Mouse (Mus musculus): ENCODE results near the gene Fbxl13. TPM values are rescaled to one million over a fixed set of nuclear protein-coding genes. Genes with fewer than 3 reads are reported as not detected.

Fbxl13 gene
- total RNA-seq, 4 experiments from 2014 or later, result 0.23 to 0.70 (median 0.32) TPM

DNA sequence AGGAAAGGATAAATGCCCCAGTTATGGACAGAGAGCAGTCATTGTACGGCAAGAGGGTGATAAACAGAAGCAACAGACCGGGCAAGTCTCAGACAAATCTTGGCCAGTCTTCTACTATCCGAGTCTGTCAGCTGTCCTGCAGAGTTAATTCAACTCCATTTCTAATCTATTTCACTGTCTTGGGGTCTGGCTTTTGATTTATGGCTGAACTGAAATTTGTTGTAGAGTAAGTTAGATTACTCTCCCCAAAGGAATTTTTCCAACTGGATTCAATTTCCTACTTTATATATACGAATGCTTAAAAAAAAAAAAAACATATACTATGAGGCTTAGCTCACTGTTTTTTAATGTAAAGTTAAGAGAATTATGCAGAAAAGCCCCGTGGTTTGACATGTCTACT is 158.6 kb downstream of the Fbxl13 start:
- no peak for DNase-seq (ENCODE audit: low spot score in 2 of 2)

DNA sequence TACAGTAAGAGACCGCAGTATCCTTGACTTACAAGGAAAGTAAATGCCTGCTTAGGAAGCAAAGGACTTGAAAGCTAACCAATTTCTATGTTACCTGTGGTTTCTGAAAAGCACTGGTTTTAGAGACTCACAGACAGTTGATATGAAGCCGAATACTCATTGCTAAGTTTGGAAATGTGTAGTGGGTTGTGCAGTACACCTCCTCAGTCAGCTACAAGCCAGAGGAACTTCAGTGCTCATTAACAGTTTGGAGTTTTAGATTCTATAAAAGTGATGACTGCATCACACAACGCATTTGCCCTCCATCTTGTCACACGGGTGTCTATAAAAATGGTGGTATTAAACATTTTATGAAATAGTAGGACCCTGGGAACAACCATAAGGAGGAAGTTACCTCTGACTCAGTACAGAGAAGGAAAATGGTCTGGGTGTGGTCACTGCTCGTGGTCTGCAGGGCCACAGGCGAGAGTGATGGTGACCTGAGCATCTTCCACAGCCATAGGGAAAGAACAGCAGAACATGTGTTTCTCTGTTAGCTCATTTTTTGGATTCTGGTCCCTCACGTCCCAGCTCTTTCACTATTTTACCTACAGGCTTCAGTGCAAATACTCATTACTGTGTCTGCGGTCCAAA is 160.1 kb downstream of the Fbxl13 start:
- no peak for DNase-seq (ENCODE audit: low spot score in 2 of 2)

DNA sequence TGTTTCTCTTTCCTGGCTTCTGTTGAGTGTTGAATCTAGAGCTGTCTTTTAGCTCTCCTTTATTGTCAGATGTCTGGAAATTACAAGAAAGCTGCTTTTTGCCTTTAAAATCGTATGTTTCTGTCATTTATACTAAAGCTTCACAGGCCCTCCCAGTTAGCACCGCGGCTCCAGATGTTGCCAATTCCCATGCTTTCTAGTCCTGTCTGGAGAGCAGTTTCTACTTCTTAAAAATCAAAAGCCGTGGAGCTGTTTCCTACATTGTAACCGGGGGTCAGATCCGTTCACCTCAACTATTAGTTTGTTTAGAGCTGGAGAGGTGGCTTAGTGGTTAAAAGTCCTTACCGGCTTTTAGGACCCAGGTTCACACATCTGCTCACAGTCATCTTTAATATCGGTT is 162.2 kb downstream of the Fbxl13 start:
- no peak for DNase-seq (ENCODE audit: low spot score in 2 of 2)

DNA sequence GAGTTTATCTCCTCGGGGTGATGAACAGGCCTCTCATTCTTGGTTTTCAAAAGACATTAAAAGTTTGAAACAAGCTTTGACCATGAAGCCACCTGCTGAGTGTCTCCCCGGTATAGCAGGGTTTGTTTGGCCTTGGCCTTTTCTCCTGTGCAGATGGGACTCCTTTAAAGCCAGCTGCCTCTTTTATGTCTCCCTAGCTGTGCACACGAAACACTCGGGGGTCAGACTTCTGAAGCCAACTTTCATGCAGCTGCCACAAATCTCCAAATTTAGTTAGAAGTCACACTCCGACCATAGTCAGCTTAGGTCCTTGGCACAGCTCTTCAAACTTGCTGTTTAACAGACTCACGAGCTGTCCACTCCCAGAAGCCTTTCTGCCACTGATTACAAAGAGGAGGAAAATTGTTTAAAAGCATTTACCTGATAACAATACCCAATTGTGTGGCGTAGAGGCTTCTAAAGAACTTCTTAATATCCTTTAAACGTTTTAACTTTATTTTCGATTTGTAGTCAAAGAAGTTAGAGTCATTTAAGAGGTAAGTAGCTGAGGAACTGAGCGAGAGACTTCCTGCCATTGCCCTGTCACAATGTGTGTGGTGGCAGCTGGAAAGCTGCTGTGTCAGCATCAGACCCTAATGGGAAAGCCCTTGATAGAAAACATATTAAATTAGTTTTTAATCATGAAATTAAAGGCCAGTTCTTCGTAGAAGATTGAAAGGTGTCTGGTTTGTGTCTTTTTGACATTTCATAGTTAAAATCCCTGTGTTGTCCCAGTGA is 162.8 kb downstream of the Fbxl13 start:
- DNase-seq (ENCODE audit: low spot score in 2 of 2), result no peak

DNA sequence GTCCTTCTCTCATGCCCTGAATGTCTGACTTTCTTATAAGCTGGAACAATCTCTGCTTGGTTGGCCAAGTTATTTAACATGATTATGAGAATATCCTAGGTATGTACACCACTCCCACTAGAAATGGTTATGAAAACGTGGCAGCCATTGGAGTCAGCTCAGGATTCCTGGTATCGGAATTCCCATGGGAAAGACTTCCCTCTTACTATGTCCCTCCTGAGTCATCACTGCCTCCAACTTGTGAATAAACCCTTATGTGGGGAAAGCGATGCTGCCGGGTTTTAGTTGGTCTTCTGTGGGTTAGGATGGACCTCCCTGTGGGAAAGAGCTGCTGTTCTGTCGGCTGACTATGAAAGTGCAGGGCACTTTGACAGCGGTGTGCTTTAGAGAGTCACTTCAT is 163.9 kb downstream of the Fbxl13 start:
- DNase-seq (ENCODE audit: low spot score in 2 of 2), result no peak

DNA sequence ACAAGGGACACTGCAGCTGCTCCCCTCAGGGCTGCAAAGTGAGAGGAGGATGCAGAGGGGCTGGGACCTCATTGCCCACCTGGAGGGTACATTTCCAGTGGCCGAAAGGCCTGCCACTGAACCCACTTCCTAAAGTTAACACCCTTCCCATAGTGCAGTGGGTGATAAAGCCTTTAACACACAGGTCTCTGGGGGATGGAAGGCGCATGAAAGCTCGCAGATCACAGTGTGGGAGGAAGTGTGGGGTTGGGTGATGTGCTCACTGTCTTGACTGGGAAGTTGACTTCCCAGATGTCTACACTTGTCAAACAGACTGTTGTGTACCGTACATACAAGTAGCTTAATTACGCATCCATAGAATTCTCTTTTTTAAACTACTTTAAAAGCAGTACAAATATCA is 165.7 kb downstream of the Fbxl13 start:
- DNase-seq (ENCODE audit: low spot score in 2 of 2), result no peak

DNA sequence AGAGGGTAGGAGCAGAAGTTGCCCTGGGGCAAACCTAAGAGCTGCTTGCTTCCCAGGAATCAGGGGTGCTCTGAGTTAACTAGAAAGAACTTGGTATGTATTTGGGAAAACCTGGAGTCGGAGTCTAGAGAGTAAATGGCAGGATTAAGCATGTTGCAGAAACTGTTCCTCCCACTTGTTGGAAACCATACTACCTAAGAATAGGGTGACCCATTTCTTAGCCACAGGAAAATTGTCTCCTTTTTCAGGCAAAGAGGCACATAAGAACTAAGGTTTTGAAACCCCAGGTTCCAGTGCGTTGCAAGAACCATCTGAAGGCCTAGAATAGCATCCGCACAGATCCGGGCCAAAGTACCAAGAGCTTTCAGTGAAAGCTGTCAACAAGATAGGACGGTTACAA is 167.0 kb downstream of the Fbxl13 start:
- no peak for DNase-seq (ENCODE audit: low spot score in 2 of 2)

DNA sequence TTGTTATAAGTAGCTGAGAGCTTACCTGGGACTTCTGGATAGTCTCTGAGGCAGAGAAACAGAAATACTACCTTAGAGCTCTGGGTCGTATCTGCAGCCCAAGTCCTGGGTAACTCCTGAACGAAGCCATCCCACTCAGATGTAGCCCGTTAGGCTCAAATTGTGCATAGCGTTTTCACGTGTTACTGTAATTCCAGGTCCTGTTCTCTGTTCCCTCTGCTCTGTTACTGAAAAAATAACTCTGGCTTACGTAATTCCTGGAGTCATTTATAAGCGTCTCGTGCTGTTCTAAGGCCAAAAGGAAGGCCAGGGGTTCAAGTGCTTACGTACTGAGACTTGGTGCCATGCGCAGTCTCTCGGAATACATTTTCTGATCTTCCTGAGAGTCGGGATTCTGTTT is 177.3 kb downstream of the Fbxl13 start:
- DNase-seq (ENCODE audit: low spot score in 2 of 2), result no peak

DNA sequence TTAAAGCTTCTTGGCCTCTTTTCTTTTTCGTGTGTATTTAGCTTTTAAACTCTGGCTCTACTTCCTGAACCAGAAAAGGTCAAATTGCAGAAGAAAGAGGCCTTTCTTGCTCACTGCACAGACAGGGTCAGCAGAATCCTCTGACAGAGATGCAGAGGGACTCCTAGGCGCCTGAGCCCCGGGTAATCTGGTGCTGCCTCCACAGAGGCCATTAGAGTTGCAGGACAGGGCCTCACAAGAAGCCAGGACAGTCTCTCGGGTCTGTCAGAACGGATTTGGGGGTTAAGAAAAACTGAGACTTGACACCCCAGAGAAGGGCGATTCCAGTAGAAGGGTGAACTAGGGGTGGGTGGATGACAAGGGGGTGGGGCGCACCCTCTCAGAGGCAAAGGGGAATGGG is 178.0 kb downstream of the Fbxl13 start:
- DNase-seq (ENCODE audit: low spot score in 2 of 2), result no peak

DNA sequence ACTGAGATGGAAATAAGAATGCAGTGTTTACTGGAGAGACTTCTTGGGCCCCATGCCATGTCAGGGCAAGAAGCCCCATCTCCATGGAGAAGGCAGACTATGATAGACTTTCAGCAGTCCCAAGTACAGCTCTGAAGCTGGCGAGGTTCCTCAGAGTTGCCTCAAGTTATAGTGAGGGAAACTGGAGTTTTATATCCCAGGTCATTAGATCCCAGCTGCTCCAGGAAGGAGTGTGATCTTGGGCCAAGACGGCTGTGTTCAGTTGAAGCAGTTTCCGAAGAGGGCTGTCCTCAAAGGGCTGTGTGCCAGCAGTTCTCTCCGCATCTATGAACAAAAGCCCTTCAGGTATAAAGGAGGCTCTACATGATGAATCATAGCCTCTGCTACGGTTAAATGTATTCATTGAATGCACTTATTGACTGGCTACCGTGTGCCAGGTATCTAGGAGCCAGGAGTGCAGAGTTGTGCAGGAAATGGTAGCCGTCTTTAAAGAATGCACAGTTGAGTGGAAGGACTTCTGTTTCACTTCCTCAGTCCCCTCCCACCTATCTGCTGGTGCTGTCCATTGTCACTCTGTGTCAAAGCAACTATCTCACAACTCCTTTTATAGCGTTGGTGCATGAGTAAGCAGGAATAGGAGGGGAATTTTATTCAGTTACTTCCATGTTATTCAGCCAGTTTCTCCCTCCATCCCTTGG is 204.5 kb downstream of the Fbxl13 start:
- no peak for DNase-seq (ENCODE audit: low spot score in 2 of 2)

DNA sequence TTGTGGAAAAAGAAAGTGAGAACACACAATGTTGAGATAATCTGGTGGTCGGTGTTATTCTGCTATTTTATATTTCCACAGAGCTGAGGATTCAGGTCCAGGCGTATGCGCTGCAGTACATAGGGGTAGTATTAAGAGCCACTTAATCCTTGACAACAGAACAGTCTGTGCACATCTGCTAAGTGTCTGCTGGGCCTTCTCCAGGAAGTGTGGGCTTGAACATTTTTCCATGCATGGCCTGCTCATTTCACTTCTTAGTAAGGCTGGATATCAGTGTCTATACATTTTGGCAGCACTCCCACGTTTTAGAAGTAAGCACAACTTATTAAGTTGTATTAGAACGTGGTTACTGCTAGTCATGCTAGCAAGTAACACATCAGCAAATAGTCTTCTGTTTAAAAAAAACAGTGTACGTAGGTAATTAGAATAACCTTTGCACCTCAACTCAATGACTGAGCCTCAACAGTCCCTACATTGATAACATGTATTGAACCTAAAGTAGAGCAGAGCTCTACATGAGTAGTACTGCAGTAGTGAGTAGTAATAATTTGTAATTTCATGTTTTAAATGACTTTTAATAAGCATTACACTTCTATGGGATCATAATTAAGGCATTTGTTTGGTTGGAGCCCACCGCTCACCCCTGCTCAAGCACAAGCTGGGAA is 205.9 kb downstream of the Fbxl13 start:
- DNase-seq (ENCODE audit: low spot score in 2 of 2), result no peak

DNA sequence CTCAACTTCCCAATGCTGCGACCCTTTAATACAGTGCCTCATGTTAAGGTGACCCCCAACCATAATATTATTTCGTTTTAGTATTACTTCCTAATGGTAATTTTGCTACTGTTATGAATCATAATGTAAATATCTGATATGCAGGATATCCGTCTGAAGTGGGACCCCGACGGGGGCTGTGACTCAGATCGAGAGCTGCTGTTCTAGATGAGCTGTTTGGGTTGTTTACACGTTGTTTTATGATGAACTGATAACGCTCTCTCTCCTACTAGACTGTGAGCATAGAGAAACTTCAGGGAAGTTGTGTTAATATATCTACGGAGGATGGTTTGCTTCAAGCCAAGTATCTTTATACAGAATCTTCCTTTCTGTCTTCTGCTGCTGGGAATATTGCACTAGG is 207.0 kb downstream of the Fbxl13 start:
- DNase-seq (ENCODE audit: low spot score in 2 of 2), result no peak

DNA sequence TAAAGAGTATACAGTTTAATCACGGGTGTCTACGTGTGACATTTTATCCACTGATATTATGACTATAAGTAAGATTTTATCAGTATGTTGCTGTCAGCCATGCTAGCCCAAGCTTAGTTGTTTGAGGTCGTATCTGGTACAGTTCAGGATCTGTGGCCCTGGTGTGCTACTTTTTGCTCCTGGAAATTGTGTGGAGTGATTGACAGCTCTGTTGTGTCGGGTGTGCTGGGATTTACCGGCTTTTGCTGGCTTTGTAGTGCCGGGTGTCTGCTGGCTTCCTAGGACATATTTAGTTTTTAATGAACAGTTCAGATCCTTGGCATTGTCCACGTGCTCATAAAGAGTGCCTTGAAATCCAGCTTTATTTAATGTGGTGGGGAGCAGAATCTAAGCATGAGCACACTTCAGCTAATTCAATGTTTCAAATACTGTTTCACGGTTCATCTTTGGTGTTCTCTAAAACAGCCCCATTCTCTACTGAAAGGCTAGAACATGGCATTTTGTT is 208.9 kb downstream of the Fbxl13 start:
- no peak for DNase-seq (ENCODE audit: low spot score in 2 of 2)

DNA sequence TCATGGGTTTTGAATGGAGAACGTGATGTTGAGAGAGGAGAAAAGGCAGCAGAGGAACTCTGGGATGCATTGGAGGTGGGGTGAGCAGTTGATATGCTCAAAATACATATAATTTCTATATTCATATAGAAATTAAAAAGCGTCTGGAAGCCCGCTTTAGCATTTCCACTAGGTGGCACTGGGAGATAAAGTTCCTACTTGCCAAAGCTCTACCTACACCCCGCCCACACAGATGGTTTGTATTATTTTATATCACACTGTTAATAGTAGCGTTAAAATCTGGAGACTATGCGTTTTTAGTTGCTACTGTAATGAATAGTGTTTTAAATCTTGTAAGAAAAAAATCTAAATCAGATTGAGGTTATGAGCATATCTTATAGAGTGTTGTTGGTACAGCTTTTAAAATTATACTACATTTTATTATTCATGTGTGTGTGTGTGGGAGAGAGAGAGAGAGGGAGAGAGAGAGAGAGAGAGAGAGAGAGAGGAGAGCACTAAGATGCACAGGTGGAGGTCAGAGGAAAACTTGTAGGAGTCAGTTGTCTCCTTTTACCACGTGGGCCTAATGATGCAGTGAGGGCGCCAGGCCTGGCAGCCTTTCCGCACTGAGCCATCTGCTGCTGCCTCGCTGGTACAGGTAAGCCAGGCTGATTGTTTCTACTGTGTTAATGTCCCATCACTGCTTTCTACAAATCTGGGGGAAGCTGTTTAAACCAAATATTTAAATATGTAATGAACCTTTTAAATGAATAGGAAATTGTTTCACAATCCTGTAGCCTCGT is 211.1 kb downstream of the Fbxl13 start:
- DNase-seq (ENCODE audit: low spot score in 2 of 2), result no peak

Other genes with a start within 250 kb of the Fbxl13 start
- gene Ccdc146, start 221.0 kb downstream of the Fbxl13 start, total RNA-seq (2022), result under 1 TPM; 0.09 to 0.44 (median 0.38) TPM
- 10 to 100 TPM; 12.7 to 13.4 (median 12.7) TPM for gene Fam185a, start 220.7 kb downstream of the Fbxl13 start, total RNA-seq (2022)
- gene Lrrc17, start 102.1 kb downstream of the Fbxl13 start, total RNA-seq (2022), result under 1 TPM; 0.44 to 0.93 (median 0.54) TPM
- 10 to 100 TPM; 20.0 to 21.6 (median 20.7) TPM for gene Armc10, start 179 bp upstream of the Fbxl13 start, total RNA-seq (2022)
- gene Napepld, start 55.8 kb upstream of the Fbxl13 start, total RNA-seq (2022), result 10 to 100 TPM; 11.6 to 13.2 (median 12.2) TPM
- gene Pmpcb, start 91.5 kb upstream of the Fbxl13 start, total RNA-seq (2022), result 10 to 100 TPM; 58.6 to 77.1 (median 69.3) TPM
- gene Dnajc2, start 139.6 kb upstream of the Fbxl13 start, total RNA-seq (2022), result 10 to 100 TPM; 33.9 to 37.9 (median 37.5) TPM
- 100 to 1,000 TPM; 116 to 122 (median 118) TPM for gene Psmc2, start 139.6 kb upstream of the Fbxl13 start, total RNA-seq (2022)
- under 1 TPM; 0.23 to 0.43 (median 0.38) TPM for gene Slc26a5, start 220.0 kb upstream of the Fbxl13 start, total RNA-seq (2022)